Mouse (Mus musculus) kidney, postnatal 4 days (tissue): ENCODE results near the gene Dclre1b.
"Not testable (repeated sequence)": the region's sequence is repeated elsewhere in the genome, so short reads cannot be mapped to it uniquely, and the experiment has no call there.

ENCODE experiments used
- DNase-seq, 2 experiments: peaks; one replicate each; pipeline ENCODE4 v3.0.0; 2021; ENCODE audit warnings: mixed read lengths in 2 of 2

Dclre1b gene

DNA sequence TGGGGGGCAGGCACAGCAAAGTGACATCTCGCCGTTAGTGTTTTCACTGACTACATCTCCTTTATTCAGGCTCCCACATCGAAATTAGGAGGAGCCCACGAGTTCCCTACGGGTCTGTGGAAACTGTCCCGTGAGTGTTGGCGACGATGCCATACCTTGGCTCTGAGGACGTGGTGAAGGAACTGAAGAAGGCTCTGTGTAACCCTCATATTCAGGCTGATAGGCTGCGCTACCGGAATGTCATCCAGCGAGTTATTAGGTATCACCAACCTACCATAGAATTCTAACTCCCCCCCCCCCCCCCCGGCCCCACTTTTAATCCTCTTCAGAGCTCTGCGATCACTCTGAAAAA, 531 bp upstream of the Dclre1b start:
- no peak for DNase-seq

DNA sequence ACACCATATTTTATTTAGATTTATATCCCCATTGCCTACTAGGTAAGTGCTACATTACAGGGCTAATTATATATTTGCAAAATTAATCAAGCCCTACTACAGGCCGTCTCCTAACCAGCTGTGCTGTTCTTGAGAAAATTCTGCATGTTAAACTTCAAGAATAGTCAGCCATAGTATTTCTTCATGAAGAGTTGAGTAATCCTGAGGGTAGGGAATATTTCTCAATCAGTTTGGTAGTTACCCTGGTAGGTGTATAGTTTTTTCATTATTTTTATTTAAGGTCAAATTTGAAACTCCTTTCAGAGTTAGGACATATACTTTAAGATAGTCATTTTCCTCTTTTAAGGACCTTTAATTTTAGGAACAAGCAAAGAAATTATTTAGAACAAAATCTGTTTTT, 3.6 kb downstream of the Dclre1b start:
- DNase-seq, result no peak

DNA sequence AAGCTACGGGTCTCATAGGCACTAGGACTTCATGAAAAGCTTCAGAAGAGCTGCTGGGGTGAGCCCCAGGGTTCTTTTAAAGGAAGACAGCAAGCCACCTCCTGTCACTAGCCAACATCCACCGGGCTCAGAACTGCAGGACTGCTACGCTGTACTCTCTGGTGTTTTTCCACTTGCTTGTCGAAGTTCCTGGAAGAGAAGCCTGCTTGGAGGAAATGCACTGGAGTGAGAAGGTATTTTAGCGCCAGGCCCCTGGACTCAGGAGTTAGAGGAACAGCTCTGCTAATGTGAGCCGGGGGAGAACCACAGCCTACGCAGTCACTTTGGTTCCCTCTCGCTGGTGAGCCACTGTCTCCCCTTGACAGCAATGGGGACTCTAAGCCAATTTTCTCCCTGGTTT, 6.4 kb downstream of the Dclre1b start:
- peak in 1 of 2 experiments; percentile 30 for DNase-seq

DNA sequence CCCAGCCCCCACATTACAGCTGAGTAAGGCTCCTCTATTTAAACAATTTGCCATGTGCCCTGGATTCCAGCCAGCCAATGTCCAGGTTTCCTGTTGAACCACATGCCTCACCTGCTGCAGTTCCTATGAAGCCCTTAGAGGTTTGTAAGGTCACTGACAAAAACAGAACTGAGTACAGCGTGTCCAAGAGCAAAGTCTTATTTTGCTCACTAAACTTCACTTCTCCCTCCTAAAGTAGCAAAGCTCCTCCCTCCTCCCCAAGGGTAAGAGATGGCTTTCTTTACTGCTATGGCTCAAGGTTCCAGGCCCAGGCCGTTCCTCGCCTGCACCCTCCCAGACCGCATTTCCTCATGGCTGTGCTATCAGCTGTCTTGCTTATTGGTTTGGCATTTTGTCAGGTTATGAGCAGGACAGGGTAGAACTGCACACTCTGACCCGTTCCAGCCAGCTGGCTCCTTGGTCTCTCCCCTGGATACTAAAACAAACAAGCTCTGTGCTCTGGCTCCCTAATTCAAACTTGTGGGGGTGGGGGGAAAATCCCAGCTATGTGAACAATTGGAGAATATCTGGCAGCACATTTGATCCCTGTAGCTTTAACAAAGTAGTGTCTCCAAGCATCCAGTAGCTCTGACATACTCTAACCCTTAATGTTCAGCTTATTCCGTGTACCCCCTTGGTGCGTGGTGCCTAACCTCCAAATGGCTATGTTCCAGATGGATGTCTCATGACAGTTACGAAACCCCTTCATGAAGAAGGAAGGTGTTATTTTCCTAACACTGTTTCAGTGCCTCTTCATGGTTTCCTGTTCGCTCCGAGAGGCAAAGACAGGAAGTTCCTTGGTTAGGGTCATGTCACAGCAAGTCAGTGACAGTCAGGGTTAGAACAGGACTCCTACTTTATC, 7.4 kb downstream of the Dclre1b start:
- peak; percentile 44 to 64 for DNase-seq

DNA sequence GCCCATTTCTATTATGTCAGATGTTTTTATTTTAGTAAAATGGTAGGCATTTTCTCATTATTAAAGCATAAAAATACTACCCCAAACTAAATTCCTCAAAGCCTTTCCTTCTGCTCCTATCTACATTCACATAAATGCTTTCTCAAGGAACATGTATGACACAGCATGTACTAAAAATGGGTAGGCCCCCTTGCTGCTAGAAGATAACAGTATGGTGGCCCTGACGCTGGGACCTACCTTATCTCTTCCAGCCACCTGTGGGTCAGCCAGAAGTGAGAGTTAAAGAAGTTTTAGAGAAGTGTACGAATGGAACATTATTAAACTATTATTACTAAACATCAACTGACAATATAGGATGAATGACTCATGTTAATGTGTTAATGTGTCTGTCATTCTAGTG, 9.7 kb downstream of the Dclre1b start:
- no peak for DNase-seq

DNA sequence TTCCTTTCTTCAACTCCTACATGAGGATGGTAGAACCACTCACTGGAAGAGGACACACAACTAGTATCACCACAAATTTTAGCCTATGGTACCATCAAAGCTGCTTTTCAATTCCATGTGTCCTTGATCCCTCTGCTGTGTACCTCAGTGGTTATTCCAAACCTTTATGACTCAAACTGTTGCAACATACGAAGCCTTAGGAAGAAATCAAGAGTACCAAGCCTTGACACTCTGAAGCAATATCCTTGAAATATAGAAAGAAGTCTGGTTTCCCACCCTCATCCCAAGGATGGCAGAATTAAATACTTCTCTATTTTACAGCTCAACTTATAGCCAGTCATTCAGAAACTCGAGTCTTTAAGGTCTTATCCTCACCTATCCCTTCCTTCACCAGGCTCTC, 12.9 kb downstream of the Dclre1b start:
- DNase-seq, result no peak

DNA sequence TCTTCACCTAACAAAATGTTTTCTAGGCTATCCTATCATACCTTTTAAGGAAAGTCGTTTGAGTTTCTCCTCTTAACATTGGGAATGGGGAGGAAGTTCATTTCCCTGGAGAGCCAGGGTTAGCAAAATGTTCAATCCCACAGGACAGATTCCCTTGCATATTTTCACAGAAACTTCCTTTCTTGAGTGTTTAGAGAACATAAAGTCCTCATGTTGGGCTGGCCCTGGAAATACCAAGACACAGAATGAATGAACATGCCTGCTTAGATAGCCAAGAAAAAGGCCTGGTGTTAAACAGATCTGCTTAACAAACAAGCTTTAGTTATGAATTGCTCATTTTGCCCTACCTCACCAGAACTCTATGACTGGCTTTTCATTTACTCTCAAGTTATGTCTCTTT, 16.7 kb downstream of the Dclre1b start:
- DNase-seq, result no peak

DNA sequence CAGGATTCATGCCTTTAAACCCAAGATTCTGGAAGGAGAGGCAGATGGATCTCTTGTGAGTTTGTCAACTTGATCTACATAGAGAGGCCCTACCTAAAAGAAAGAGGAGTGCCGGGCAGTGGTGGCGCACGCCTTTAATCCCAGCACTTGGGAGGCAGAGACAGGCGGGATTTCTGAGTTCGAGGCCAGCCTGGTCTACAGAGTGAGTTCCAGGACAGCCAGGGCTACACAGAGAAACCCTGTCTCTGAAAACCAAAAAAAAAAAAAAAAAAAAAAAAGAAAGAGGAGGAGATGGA, 17.2 kb downstream of the Dclre1b start:
- DNase-seq, result not testable (repeated sequence)

DNA sequence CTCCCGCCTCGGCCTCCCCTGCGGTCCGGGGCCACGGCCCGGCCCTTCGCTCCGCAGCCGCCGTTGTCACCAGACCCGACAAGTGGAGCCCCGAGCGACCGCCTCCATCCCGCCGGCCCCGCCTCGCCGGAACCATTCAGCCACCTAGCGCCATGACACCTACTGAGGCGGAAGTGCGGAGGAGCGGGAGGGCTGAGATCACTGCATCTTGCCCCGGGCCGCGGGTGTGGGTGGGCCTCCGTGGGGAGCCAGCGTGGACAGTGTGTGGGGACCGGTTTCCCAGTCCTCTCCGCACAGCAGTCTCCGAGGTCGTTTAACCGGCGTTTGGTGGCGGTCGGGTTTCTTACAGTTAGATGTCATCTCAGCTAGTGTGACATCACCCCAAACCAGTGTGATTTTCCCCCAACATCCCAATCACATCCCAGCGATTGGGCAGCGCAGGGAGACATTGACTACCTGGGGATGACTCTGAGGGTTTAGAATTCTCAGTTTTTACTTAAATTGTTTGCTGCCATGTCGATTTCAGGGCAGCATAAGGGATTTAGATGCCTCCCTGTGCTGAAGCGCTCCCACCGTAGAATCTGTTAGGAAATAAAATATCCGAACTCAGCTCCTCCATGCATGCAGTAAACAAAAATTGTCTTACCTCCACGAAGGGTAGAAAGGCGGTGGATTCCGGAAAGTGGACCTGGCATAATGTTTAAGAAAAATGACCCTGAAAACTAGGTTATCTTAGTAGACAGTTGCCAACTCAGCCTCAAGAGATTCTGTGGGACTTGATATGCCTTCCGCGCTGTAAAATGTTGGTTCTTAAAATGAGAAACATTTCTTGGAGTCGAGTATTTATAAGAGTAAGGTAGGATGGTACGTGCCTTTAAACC, 17.8 kb downstream of the Dclre1b start, which contains the start of gene Hipk1:
Gene Hipk1 (minus strand): TSS at position 334 of the 881 bp plus-strand sequence.
- DNase-seq, result peak; percentile 93 to 96

DNA sequence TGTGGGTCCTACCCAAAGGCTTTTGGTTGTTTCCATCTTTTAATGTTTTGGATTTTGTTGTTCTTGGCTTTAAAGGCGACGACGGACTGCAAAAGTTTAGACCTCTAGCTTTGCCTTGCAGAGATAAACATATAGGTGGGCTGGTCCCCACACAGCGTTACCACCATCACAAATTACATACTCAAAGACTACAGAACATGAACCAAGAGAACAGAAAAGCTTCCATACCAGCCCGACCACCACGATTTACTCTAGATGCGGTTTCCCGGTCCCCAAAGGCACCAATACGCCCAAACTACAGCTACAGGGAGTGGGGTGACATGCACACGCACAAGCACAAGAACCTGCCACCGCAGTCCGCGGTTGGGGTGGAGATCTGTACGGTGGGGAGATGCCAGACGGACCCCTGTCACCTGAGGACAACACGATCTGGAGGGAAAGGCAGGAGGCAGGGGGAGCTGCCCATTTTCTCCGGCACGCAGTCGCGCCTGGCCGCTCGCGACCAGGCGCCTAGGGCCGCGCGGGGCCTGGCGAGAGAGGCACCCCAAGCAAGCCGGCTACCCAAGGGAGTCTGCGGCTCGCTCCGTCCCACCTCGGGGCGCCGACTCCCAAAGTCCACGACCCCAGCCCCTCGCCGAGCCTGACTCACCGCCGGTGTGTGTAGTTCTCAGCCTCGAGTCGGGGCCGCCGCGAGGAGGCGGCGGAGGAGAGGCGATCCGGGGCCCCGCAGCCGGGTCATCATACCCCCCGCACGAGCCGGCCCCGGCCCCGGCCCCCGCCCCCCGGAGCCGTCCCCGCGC, 18.7 kb downstream of the Dclre1b start:
- peak; percentile 54 to 67 for DNase-seq

DNA sequence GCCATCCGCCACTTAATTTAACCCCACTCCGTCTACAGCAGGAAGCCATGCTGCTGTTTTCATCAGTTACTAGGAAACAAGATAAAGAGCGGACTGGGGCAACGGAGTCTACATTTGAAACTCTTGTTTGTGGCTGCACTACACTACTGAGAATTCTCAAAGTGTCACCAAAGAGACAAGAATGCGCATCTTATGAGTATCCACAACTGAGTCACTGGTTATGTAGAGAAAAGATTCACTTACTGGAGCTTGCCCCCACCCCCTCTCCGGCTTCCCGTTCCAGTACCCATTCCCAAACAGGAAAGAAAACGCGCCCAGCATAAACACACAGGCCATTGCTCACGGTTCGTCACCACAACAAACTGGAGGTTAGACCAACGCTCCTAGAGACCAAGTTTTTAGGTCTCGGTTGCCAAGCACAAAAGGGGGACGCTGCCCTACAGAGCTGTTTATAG, 19.3 kb downstream of the Dclre1b start:
- peak; percentile 42 to 56 for DNase-seq

DNA sequence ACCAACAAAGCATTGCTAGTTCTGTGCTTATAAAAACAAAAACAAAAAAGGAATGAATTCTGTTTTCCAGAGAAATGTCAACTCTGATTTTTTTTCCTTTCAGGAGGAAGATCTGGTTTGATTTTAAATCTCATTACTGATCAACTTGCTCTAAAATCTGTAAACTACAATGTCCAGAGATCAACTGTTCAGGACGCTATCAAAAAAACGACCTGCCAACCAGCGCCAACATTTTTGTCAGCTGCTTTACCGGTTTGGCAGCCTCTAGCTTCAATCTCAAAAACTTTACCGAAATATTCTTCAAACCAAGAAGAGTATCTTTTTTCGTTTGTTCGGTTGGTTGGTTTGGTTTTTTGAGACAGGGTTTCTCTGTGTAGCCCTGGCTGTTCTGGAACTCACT, 20.1 kb downstream of the Dclre1b start:
- no peak for DNase-seq

DNA sequence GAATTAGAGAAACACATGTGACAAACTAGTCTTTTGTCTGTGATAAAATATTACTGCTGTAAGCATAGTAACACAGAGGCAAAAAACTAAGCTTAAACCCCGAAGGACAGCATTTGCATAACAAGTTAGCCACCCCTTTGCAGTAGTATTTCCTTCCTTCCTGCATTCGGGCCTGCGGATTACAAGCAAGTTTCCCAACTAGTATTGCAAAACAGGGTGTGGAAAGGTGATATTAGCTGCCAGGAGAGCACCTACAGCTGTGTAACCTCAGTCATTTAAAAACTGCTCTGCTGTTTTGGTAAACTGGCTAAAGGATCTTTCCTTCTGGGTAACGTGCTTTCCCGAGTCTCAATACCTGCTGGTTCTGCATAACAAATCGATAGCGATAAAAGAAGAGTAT, 22.0 kb downstream of the Dclre1b start:
- DNase-seq, result no peak

DNA sequence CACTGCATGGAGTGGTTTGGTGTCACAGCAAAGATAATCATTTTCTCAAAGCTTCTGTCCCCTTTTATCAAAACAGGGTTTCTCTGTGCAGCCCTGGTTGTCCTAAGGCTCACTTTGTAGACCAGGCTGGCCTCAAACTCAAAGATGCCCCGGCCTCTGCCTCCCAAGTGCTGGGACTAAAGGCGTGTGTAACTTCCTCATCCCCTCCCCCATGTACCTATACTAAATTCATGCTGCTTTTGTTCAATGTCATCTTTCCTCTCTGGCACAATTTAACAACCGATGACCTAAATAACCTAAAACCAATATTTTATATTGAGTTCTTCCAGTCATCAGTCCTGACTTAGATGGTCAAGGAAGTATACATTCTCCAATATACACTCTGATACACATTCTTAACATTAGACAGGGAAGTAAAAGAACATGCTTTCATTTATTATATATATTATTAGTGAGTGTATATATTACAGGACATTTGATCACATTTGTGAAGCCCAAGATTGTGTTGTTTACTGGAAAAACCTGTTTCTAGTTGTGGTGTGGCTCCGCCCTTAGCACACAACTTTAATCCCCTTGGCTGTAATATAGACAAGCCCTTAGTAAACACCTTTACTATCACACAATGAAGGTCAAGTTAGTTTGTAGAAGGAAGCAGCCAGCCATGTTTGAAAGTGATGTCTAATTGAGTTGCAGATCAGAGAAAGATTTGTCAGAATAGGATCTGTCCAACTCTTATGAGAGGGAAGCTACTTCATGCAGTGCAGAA, 26.2 kb downstream of the Dclre1b start:
- no peak for DNase-seq

DNA sequence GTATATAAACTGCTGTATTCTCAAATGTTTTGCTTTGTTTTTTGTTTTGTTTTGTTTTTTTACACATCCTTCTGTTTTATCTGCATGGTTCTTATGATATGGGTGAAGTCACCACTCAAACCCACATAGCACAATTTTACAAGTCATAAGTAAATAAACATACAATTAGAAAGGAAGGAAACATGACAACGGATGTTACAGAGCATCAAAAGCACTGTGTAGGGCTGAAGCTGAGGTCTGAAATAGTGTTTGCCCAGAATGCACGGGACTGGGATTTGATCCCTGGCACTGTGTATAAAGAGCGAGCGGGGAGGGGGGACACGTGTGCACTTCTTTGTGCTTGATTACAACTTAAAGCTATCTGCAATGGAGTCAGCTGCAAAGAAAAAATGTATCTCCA, 28.5 kb downstream of the Dclre1b start:
- no peak for DNase-seq

DNA sequence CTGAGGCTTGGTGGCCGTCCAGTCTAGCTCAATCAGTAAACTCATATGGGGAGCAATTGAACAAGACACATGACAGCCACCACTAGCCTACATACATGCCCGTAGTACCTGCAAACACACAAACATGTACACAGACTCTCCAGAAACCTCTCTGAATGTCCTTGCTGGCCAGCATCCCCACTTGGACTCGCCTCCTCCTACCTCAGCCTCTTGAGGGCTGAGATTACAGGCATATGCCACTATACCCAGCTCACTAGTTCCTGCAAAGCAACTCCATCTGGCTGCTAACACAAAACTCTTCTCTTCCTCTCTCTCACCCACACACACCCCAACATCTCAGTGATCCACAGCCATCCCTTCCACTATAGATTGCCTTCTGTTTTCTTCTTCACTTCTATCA, 29.0 kb downstream of the Dclre1b start:
- DNase-seq, result no peak

DNA sequence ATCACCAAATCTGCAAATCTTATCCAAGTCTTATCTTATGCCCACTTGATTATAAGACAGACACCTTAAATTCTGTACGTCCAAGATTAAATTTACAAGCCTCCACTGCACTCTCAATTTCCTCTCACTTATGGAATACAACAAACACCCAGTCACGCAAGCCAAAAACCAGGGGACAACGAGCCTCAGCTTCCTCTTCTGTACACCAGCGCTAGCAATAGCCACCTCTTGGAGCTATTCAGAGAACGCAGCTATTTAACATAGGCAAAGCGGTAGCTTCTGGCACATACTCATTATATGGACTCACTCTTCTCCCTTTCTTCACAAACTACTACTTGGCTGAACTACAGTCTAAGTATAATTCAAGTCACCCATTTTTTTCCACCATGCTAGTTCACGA, 30.1 kb downstream of the Dclre1b start:
- no peak for DNase-seq

DNA sequence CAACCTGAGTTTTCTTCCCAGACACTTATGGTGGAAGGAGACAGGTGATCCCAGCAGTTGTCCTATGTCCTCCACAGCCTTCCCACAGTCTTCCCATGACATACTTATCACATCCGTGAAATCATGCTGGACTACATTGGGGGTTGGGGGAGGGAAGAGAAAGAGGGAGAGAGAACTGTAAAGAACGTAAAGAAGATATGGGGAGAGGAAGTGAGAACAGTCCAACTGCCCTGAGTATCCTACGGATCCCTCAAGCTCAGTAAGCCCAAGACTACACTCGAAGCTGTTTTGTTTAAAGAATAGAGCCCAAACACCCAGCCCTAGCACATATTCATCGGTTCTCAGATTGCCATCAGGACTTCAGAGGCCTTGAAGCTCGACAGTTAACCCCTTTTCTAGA, 30.6 kb downstream of the Dclre1b start:
- no peak for DNase-seq

DNA sequence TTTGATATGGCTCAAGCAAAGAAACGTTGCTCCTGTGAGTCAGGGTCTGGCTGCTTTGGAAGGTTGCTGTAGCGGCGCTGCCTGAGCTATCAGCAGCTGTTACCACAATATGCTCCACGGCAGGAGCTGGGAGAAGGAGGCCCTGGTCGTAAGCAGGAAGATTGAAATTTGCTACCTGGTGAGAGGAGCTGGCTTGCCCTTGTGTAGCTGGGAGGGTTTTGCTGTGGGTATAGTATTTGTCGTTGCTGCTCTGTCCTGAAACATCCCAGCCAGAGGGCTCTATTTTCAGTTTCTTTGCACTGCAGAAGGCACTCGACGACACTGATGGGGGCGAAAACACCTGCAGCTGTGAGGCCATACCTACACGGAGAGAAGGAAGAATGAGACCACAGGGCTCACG, 31.3 kb downstream of the Dclre1b start:
- DNase-seq, result no peak

DNA sequence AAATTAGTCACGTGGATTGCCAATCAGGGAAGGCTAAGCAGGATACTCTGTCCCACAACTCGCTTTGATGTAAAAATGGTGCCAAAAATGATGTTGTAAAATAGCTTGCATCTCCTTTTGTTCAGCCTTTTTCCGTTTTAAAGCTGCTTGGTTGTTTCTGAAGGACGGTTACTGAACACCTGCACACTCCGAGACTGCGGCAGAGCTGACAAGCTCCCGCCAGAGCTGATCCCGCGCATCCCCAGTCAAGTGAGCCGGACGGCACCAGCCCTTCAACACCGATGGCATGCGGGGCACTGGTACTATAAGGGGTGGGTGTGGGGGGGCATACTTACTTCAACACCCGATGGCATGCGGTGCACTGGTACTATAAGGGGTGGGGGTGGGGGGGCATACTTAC, 35.2 kb downstream of the Dclre1b start:
- DNase-seq, result no peak

DNA sequence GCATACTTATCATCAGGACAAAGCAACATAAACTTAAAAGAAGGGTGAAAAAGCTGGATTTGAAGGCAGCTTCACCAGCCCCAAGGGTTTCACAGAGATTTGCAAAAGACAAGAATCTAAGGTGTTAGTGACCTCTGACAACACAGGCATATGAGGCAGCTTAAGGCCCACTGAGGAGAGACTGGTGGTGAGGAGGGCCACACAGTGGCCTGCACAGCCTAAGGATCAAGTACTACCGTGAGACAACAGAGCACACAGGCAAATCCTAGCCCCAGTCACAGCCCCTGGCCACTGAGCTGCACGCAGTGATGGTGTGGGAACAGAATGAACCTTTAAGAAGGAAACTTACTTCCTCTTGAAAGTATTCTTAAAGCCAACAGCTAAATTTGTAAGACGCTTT, 35.7 kb downstream of the Dclre1b start:
- no peak for DNase-seq

DNA sequence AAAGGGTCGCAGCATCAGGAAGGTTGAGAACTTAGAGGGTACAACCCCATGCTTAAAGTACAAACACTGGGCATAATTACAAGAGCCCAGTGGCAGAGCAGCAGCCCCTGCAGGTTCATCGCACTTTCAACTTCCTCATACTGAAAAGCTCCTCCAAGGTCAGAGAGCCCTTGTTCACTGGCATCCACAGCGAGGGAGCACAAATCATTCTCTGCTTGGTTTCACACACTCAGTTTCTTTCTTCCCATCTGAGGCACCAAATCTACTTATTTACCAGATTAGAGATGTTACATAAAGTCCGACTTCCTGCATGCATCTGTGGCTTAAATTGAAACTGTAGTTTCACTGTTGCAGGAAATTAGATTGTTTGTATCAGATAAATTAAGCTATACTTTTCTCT, 36.4 kb downstream of the Dclre1b start:
- DNase-seq, result peak in 1 of 2 experiments; percentile 13
